Comparison of ENCODE assay signal across 21 mouse cellular contexts in the genomic region with DNA sequence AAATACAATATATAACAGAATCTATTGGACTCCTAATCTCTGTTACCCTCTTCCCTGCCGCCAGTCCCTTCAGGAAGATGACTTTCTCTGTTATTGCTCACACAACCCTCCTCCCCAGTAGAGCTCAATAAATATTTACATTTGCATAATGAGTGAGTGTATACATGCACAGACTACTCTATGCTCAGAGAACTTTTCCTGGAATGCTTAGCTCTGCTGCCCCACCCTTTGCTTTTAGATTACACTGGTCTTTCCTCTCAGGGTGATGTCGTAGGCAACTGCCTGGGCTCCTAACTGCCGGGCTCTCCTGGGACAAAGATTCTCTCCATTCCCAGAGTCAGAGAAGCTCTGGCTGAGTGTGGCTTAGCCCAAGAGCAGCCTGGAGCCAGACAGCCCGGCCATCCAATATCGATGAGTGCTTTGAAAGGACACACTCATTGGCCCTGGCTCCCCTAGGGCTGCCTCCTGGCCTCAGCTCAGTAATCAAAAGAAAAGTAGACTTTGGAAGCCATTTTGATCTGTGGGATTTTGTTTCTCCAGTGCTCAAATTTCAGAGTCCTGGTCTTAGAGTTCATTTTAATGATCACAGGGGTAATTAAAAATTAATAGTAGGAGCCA.
DNase-seq lines count a peak whose midpoint lies in the region; ATAC-seq and TF ChIP-seq lines count a peak whose summit lies in the region.
"Had no signal": no experiment of that assay in that cellular context is flagged by ENCODE, and none has a peak within 500 bp of the region (broad histone marks: within the 10 kb centered on the region; RNA-seq: fewer than 3 reads in every experiment).

No protein-coding gene starts in this region.

- H3K4me1 ChIP-seq in kidney, embryonic 14.5 days (ENCODE audit: control insufficient read depth, insufficient read depth, low read length), result peaks cover 8% of the 10 kb centered on the region; the same call in 1 of the 2 replicates
- no peaks in the 10 kb centered on the region for H3K4me1 ChIP-seq in lung, postnatal 0 days (ENCODE audit: insufficient read depth, low read depth, low read length)
- H3K4me1 ChIP-seq in embryonic facial prominence, embryonic 11.5 days (ENCODE audit: control insufficient read depth, insufficient read depth, low read length), result no peaks in the 10 kb centered on the region
- H3K4me1 ChIP-seq in midbrain, embryonic 16.5 days (ENCODE audit: control insufficient read depth, insufficient read depth, low read length), result peaks cover 8% of the 10 kb centered on the region; the same call in 1 of the 2 replicates
- H3K4me1 ChIP-seq: embryonic facial prominence, embryonic 15.5 days; heart, embryonic 15.5 days had no signal

- TF ChIP-seq CTCF in lung, postnatal 0 days (IDR thresholded peaks at IDR 0.05), result no peak

- no peaks in the 10 kb centered on the region for H3K27me3 ChIP-seq in kidney, embryonic 14.5 days (ENCODE audit: control insufficient read depth, insufficient read depth, low read length)
- H3K27me3 ChIP-seq in lung, postnatal 0 days (replicated peaks; ENCODE audit: insufficient read depth, low read length), result no peaks in the 10 kb centered on the region
- H3K27me3 ChIP-seq in embryonic facial prominence, embryonic 11.5 days (ENCODE audit: control insufficient read depth, insufficient read depth, low read length), result no peaks in the 10 kb centered on the region
- no peaks in the 10 kb centered on the region for H3K27me3 ChIP-seq in midbrain, embryonic 16.5 days (ENCODE audit: control insufficient read depth, insufficient read depth, low read depth, low read length)
- H3K27me3 ChIP-seq: embryonic facial prominence, embryonic 15.5 days; heart, embryonic 15.5 days; limb, embryonic 15.5 days; Patski had no signal

- H3K4me2 ChIP-seq in kidney, embryonic 14.5 days (replicated peaks; ENCODE audit: low read depth, low read length), result no peak overlapping the region
- H3K4me2 ChIP-seq in lung, postnatal 0 days (replicated peaks; ENCODE audit: low read depth, low read length), result no peak overlapping the region
- H3K4me2 ChIP-seq in embryonic facial prominence, embryonic 11.5 days (ENCODE audit: low read depth, low read length), result no peak overlapping the region
- no peak overlapping the region for H3K4me2 ChIP-seq in midbrain, embryonic 16.5 days (ENCODE audit: low read length)
- H3K4me2 ChIP-seq: embryonic facial prominence, embryonic 15.5 days; heart, embryonic 15.5 days; limb, embryonic 15.5 days had no signal

- H3K27ac ChIP-seq in kidney, embryonic 14.5 days (ENCODE audit: low read depth, low read length), result peak overlapping the region; percentile 65; the same call in 1 of the 2 replicates
- H3K27ac ChIP-seq in lung, postnatal 0 days (ENCODE audit: low read length), result no peak overlapping the region
- no peak overlapping the region for H3K27ac ChIP-seq in embryonic facial prominence, embryonic 11.5 days (replicated peaks; ENCODE audit: low read depth, low read length)
- H3K27ac ChIP-seq in midbrain, embryonic 16.5 days (ENCODE audit: low read length), result peak overlapping the region; percentile 29; the same call in 1 of the 2 replicates
- H3K27ac ChIP-seq: embryonic facial prominence, embryonic 15.5 days; forebrain, embryonic 10.5 days; gastrocnemius, adult 2 months; heart, embryonic 15.5 days; limb, embryonic 15.5 days had no signal

- no peak for DNase-seq in kidney, postnatal 25 days
- DNase-seq in lung, postnatal 0 days (ENCODE audit: low spot score), result peak; percentile 37
- no peak for DNase-seq in lung, postnatal 14 days
- DNase-seq in embryonic facial prominence, embryonic 11.5 days (ENCODE audit: low spot score), result no peak
- no peak for DNase-seq in layer of hippocampus, adult 9-11 months
- DNase-seq: adrenal gland, postnatal 14 days; cerebellum, adult 18-20 months; cerebellum, postnatal 36 days; gastrocnemius, adult 2 months; heart, adult 18-20 months; right cerebral cortex, adult 18-20 months; thymus, adult 2 months had no signal

- H3K9ac ChIP-seq in kidney, embryonic 14.5 days (ENCODE audit: low read depth, low read length), result no peak overlapping the region
- H3K9ac ChIP-seq in lung, postnatal 0 days (replicated peaks; ENCODE audit: low read depth), result no peak overlapping the region
- H3K9ac ChIP-seq in embryonic facial prominence, embryonic 11.5 days (replicated peaks; ENCODE audit: low read length), result no peak overlapping the region
- H3K9ac ChIP-seq in midbrain, embryonic 16.5 days (ENCODE audit: low read depth, low read length), result no peak overlapping the region
- H3K9ac ChIP-seq: embryonic facial prominence, embryonic 15.5 days; heart, embryonic 15.5 days; limb, embryonic 15.5 days had no signal

- WGBS in kidney, embryonic 14.5 days, result 38% methylated on average over 5 of the region's 5 CpGs
- 42% methylated on average over 5 of the region's 5 CpGs for WGBS in lung, postnatal 0 days
- WGBS in embryonic facial prominence, embryonic 11.5 days, result 52% methylated on average over 5 of the region's 5 CpGs
- 58% methylated on average over 5 of the region's 5 CpGs for WGBS in midbrain, embryonic 16.5 days

- H3K9me3 ChIP-seq in kidney, embryonic 14.5 days (ENCODE audit: control insufficient read depth, low read length), result no peaks in the 10 kb centered on the region
- H3K9me3 ChIP-seq in lung, postnatal 0 days (ENCODE audit: low read length), result no peaks in the 10 kb centered on the region
- H3K9me3 ChIP-seq in embryonic facial prominence, embryonic 11.5 days (replicated peaks; ENCODE audit: control insufficient read depth, low read length), result no peaks in the 10 kb centered on the region
- no peaks in the 10 kb centered on the region for H3K9me3 ChIP-seq in midbrain, embryonic 16.5 days (replicated peaks; ENCODE audit: control insufficient read depth, low read length, poor library complexity, severe bottlenecking)
- H3K9me3 ChIP-seq: embryonic facial prominence, embryonic 15.5 days; forebrain, embryonic 10.5 days; heart, embryonic 15.5 days; hindbrain, embryonic 10.5 days; limb, embryonic 15.5 days had no signal

- no peak; the same call in 1 of the 2 replicates for TF ChIP-seq EP300 in lung, postnatal 0 days (IDR thresholded peaks at IDR 0.05)

- H3K4me3 ChIP-seq in kidney, embryonic 14.5 days (ENCODE audit: low read length), result no peak overlapping the region
- H3K4me3 ChIP-seq in lung, postnatal 0 days (ENCODE audit: low read depth, low read length), result no peak overlapping the region
- no peak overlapping the region for H3K4me3 ChIP-seq in embryonic facial prominence, embryonic 11.5 days (ENCODE audit: low read depth, low read length)
- H3K4me3 ChIP-seq in midbrain, embryonic 16.5 days (ENCODE audit: low read depth, low read length), result no peak overlapping the region
- H3K4me3 ChIP-seq: embryonic facial prominence, embryonic 15.5 days; forebrain, embryonic 10.5 days; gastrocnemius, adult 2 months; heart, embryonic 15.5 days; hindbrain, embryonic 10.5 days; limb, embryonic 15.5 days had no signal

- peak; percentile 86 for ATAC-seq in kidney, embryonic 14.5 days (ENCODE audit: low FRiP score, low TSS enrichment)
- ATAC-seq in lung, postnatal 0 days, result peak; percentile 48
- ATAC-seq in embryonic facial prominence, embryonic 11.5 days (replicated peaks; ENCODE audit: insufficient number of reproducible peaks, low FRiP score, low TSS enrichment, low read depth), result peak; percentile 59; the same call in 1 of the 2 replicates
- no peak for ATAC-seq in midbrain, embryonic 16.5 days
- ATAC-seq: activated CD4-positive, CD25-positive, alpha-beta regulatory T cell, adult 4 months; Patski had no signal

- H3K36me3 ChIP-seq in kidney, embryonic 14.5 days (ENCODE audit: control insufficient read depth, insufficient read depth, low read length), result no peaks in the 10 kb centered on the region
- H3K36me3 ChIP-seq in lung, postnatal 0 days (ENCODE audit: insufficient read depth, low read length), result no peaks in the 10 kb centered on the region
- H3K36me3 ChIP-seq in embryonic facial prominence, embryonic 11.5 days (replicated peaks; ENCODE audit: control insufficient read depth, insufficient read depth, low read depth, low read length), result no peaks in the 10 kb centered on the region
- H3K36me3 ChIP-seq in midbrain, embryonic 16.5 days (ENCODE audit: control insufficient read depth, insufficient read depth, low read length), result no peaks in the 10 kb centered on the region
- H3K36me3 ChIP-seq: embryonic facial prominence, embryonic 15.5 days; forebrain, embryonic 10.5 days; heart, embryonic 15.5 days; hindbrain, embryonic 10.5 days; limb, embryonic 15.5 days had no signal

Comparison
In these comparisons a context has a peak if more than half of its experiments do, and no peak if none do; other contexts are left out.
1. H3K27ac ChIP-seq: peak in kidney, embryonic 14.5 days (single experiment) and midbrain, embryonic 16.5 days (single experiment); none in lung, postnatal 0 days (single experiment) and embryonic facial prominence, embryonic 11.5 days (single experiment).